Mouse (Mus musculus) ES-E14 (cell line): Measurements from ENCODE around the gene Cenpe. TPM values are rescaled to one million over a fixed set of nuclear protein-coding genes. Genes with fewer than 3 reads are reported as not detected.
A peak's percentile ranks its signal among the peaks of the same experiment; 100 is the strongest.

ENCODE experiments used
- DNase-seq: peaks from one replicate; pipeline ENCODE4 v3.0.0-alpha.2; 2013; ENCODE audit warnings: low read depth, low spot score
- H3K27ac ChIP-seq: 2 replicates; pipeline ENCODE4 v1.5.1; 2012; ENCODE audit warnings: low read depth, mild to moderate bottlenecking, low read length, moderate library complexity, mixed read lengths; ENCODE audit not compliant: poor library complexity, insufficient read depth, severe bottlenecking
- H3K36me3 ChIP-seq: 2 replicates; pipeline ENCODE4 v1.6.1; 2012; ENCODE audit warnings: mild to moderate bottlenecking, low read length, moderate library complexity, mixed read lengths; ENCODE audit not compliant: control insufficient read depth, poor library complexity, insufficient read depth, severe bottlenecking
- H3K4me1 ChIP-seq, 2 experiments: fragments of 150-350 bp in 1 of 2; sonication (generic) in 1 of 2; 2 replicates each; pipeline ENCODE4 v1.6.1; 2012; ENCODE audit warnings: low read length in 2 of 2, mild to moderate bottlenecking in 1 of 2, mixed read lengths in 1 of 2; ENCODE audit not compliant: control insufficient read depth in 2 of 2, insufficient read depth in 2 of 2, poor library complexity in 1 of 2
- H3K4me3 ChIP-seq, 2 experiments: fragments of 150-350 bp in 1 of 2; sonication (generic) in 1 of 2; 2 replicates each; pipeline ENCODE4 v1.5.1; 2012; ENCODE audit warnings: low read length in 2 of 2, low read depth in 1 of 2, mild to moderate bottlenecking in 1 of 2, mixed read lengths in 1 of 2; ENCODE audit not compliant: insufficient read depth in 1 of 2, poor library complexity in 1 of 2, severe bottlenecking in 1 of 2
- H3K9ac ChIP-seq: 2 replicates; pipeline ENCODE4 v1.6.1; 2012; ENCODE audit warnings: low read depth, mild to moderate bottlenecking, low read length, mixed read lengths; ENCODE audit not compliant: poor library complexity, insufficient read depth, severe bottlenecking
- H3K9me3 ChIP-seq: fragments of 150-350 bp; sonication (generic); 2 replicates; pipeline ENCODE4 v1.6.1; 2012; ENCODE audit warnings: low read depth, mild to moderate bottlenecking, low read length; ENCODE audit not compliant: control insufficient read depth, insufficient read depth
- CHD2 ChIP-seq: IDR thresholded peaks from 2 replicates; pipeline ENCODE4 v1.6.1; 2014; ENCODE audit warnings: mild to moderate bottlenecking, low read depth, low read length, inconsistent platforms
- HCFC1 ChIP-seq: IDR thresholded peaks from 2 replicates; pipeline ENCODE4 v1.6.1; 2012; ENCODE audit warnings: low read length, inconsistent platforms, borderline replicate concordance; ENCODE audit not compliant: insufficient read depth
- MAFK ChIP-seq: IDR thresholded peaks from 2 replicates; pipeline ENCODE4 v1.6.1; 2014; ENCODE audit warnings: mild to moderate bottlenecking, low read depth, low read length, inconsistent platforms; ENCODE audit not compliant: insufficient read depth
- ZC3H11A ChIP-seq: IDR thresholded peaks from 2 replicates; pipeline ENCODE4 v1.6.1; 2012; ENCODE audit warnings: low read depth, mild to moderate bottlenecking, inconsistent platforms, low read length, borderline replicate concordance
- ZNF384 ChIP-seq: IDR thresholded peaks from 2 replicates; pipeline ENCODE4 v1.6.1; 2012; ENCODE audit warnings: low read depth, low read length, inconsistent platforms
- in situ Hi-C, 2 experiments: fragments of 600-800 bp; cut with MboI; formaldehyde crosslinking; loops; one replicate each; pipeline ENCODE4 v1.15.1; 2025; ENCODE audit warnings: low sequenced_read_pairs in 2 of 2, inconsistent platforms in 1 of 2; ENCODE audit not compliant: unreplicated experiment in 2 of 2
- total RNA-seq: library from RNA; depleted of rRNA; stranded (reverse); fragments of 300-350 nt; gene quantifications from 2 replicates; pipeline ENCODE4 v1.2.3, GENCODE M21; 2012

Gene Cenpe
- total RNA-seq, 1 experiment: 30.8 TPM

DNA sequence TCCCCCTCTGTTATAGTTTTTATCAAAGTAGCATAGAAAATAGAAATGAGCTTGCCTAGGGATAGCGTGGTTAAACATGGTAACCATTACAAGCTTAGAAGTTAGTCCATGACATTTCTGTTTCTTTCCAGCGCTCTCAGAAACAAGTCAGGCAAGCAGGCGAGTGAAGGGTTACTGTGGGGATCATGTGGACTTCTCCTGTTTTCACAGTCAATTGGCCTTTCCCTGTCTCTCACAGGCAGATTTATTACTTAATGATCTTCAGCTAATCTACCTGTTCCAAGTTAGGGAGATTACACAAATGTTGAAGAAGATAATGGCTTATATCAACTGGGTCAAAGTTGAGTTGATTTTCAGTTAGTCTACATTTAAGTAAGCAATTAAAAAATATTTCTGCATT lies 20.1 kb downstream of the Cenpe start:
- H3K4me1 ChIP-seq: no peaks in the 10 kb centered on the region
- no peak overlapping the region for H3K27ac ChIP-seq
- no peak overlapping the region for H3K9ac ChIP-seq
- no peaks in the 10 kb centered on the region for H3K9me3 ChIP-seq
- DNase-seq: no peak
- H3K36me3 ChIP-seq: peaks cover 26% of the 10 kb centered on the region
- no peak overlapping the region for H3K4me3 ChIP-seq
- in situ Hi-C loops: loop anchor here in 1 of 2 experiments (25.0 kb wide), 1 partner anchor 1745 kb away; no protein-coding TSS in a partner anchor
- TF ChIP-seq HCFC1 (no peak), MAFK (no peak), CHD2 (no peak), ZC3H11A (no peak), ZNF384 (no peak)

- no peak overlapping the region for H3K4me3 ChIP-seq
- H3K27ac ChIP-seq: no peak overlapping the region
- no peaks in the 10 kb centered on the region for H3K9me3 ChIP-seq
- no peaks in the 10 kb centered on the region for H3K4me1 ChIP-seq
- peaks cover 42% of the 10 kb centered on the region for H3K36me3 ChIP-seq
- TF ChIP-seq ZC3H11A: no peak
- no peak for TF ChIP-seq ZNF384
- TF ChIP-seq MAFK: no peak
- no peak for TF ChIP-seq HCFC1
- no peak for TF ChIP-seq CHD2
- no peak overlapping the region for H3K9ac ChIP-seq
- DNase-seq: peak; percentile 24
- in situ Hi-C loops: loop anchor here in 1 of 2 experiments (25.0 kb wide), 1 partner anchor 1758 kb away; no protein-coding TSS in a partner anchor
These were observed 33.4 kb downstream of the Cenpe start for GRCm38 (mm10) chr3:135245733-135246132.

- H3K4me1 ChIP-seq: no peaks in the 10 kb centered on the region
- H3K9me3 ChIP-seq: no peaks in the 10 kb centered on the region
- no peak for DNase-seq
- H3K27ac ChIP-seq: no peak overlapping the region
- in situ Hi-C loops: loop anchor here in 1 of 2 experiments (25.0 kb wide), 1 partner anchor 1760 kb away; no protein-coding TSS in a partner anchor
- peaks cover 48% of the 10 kb centered on the region for H3K36me3 ChIP-seq
- no peak overlapping the region for H3K4me3 ChIP-seq
- TF ChIP-seq ZNF384 (no peak), HCFC1 (no peak), ZC3H11A (no peak), CHD2 (no peak), MAFK (no peak)
- no peak overlapping the region for H3K9ac ChIP-seq
These were observed 34.5 kb downstream of the Cenpe start for GRCm38 (mm10) chr3:135246828-135247227.

DNA sequence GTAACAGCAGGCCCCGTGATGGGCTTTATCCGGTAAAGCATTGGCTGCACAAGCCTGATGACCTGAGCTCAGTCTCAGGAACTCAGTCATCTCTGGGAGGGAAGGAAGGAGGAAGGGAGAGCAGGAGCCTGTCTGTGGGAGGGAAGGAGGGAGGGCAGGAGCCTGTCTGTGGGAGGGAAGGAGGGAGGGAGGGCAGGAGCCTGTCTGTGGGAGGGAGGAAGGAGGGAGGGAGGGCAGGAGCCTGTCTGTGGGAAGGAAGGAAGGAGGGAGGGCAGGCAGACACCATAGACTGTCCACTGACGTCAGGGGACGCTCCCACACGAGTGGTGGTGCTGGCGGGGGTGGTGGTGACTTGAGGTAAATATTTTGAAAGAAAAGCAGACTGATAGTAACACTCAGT lies 36.8 kb downstream of the Cenpe start:
- no peak overlapping the region for H3K9ac ChIP-seq
- H3K27ac ChIP-seq: no peak overlapping the region
- H3K4me1 ChIP-seq: no peaks in the 10 kb centered on the region
- DNase-seq: no peak
- no peak overlapping the region for H3K4me3 ChIP-seq
- peaks cover 48% of the 10 kb centered on the region for H3K36me3 ChIP-seq
- no peak for TF ChIP-seq HCFC1
- TF ChIP-seq ZNF384: no peak
- TF ChIP-seq CHD2: no peak
- TF ChIP-seq MAFK: no peak
- no peak for TF ChIP-seq ZC3H11A
- in situ Hi-C loops: loop anchor here in 1 of 2 experiments (25.0 kb wide), 1 partner anchor 1762 kb away; no protein-coding TSS in a partner anchor
- no peaks in the 10 kb centered on the region for H3K9me3 ChIP-seq
